In the genomic region with DNA sequence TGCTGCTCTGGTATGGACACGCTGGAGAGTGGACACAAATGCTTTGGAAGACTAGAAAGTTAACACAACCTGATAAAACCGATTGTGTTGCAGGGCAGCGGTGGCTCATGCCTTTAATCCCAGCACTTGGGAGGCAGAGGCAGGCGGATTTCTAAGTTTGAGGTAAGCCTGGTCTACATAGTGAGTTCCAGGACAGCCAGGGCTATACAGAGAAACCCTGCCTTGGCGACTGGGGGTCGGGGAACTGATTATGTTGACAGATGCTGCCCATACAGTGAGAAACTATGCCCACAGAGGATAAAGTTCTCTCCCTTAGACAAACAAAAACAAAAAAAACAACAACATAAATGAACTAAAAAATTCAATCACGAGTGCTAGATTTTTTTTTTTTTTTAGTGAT, we compare ENCODE assay signal across 8 mouse cellular contexts. TPM values are rescaled to one million over a fixed set of nuclear protein-coding genes. Genes with fewer than 3 reads are reported as not detected.
A peak's percentile ranks its signal among the peaks of the same experiment; 100 is the strongest.
DNase-seq lines count a peak whose midpoint lies in the region; ATAC-seq and TF ChIP-seq lines count a peak whose summit lies in the region.

No protein-coding gene starts in this region.

- no peaks in the 10 kb centered on the region for H3K27me3 ChIP-seq in heart, embryonic 16.5 days (ENCODE audit: control insufficient read depth, insufficient read depth, low read length)
- no peaks in the 10 kb centered on the region for H3K27me3 ChIP-seq in hindbrain, embryonic 13.5 days
- no peaks in the 10 kb centered on the region for H3K27me3 ChIP-seq in midbrain, embryonic 13.5 days

- H3K4me2 ChIP-seq in heart, embryonic 16.5 days (ENCODE audit: low read depth, low read length): peak overlapping the region; percentile 86
- peak overlapping the region; percentile 74 for H3K4me2 ChIP-seq in hindbrain, embryonic 13.5 days
- H3K4me2 ChIP-seq in midbrain, embryonic 13.5 days (replicated peaks): peak overlapping the region; percentile 82

- WGBS in heart, embryonic 16.5 days: 35% methylated on average over 7 of the region's 7 CpGs
- 44% methylated on average over 7 of the region's 7 CpGs for WGBS in hindbrain, embryonic 13.5 days
- 47% methylated on average over 7 of the region's 7 CpGs for WGBS in midbrain, embryonic 13.5 days

- H3K4me1 ChIP-seq in heart, embryonic 16.5 days (ENCODE audit: control insufficient read depth, insufficient read depth, low read length): peaks cover 20% of the 10 kb centered on the region
- peaks cover 3% of the 10 kb centered on the region for H3K4me1 ChIP-seq in cortical plate, adult 2 months (ENCODE audit: control insufficient read depth, insufficient read depth, low read length)
- H3K4me1 ChIP-seq in hindbrain, embryonic 13.5 days (replicated peaks): peaks cover 36% of the 10 kb centered on the region
- H3K4me1 ChIP-seq in midbrain, embryonic 13.5 days (replicated peaks): peaks cover 34% of the 10 kb centered on the region

- no peaks in the 10 kb centered on the region for H3K9me3 ChIP-seq in heart, embryonic 16.5 days (replicated peaks; ENCODE audit: control insufficient read depth, low read length)
- no peaks in the 10 kb centered on the region for H3K9me3 ChIP-seq in hindbrain, embryonic 13.5 days
- H3K9me3 ChIP-seq in midbrain, embryonic 13.5 days: no peaks in the 10 kb centered on the region

- TF ChIP-seq POLR2A in cortical plate, adult 2 months (IDR thresholded peaks at IDR 0.05; ENCODE audit: extremely low read depth, insufficient read depth, low read length): no peak

- peak overlapping the region; percentile 92 for H3K9ac ChIP-seq in heart, embryonic 16.5 days (ENCODE audit: low read length)
- peak overlapping the region; percentile 94 for H3K9ac ChIP-seq in hindbrain, embryonic 13.5 days
- peak overlapping the region; percentile 92 for H3K9ac ChIP-seq in midbrain, embryonic 13.5 days (replicated peaks)

- intact Hi-C loops in heart, postnatal 14 days (cut with DNase I): loop anchor here (2.0 kb wide), 1 partner anchor 98 kb away; no protein-coding TSS in a partner anchor

- H3K4me3 ChIP-seq in heart, embryonic 16.5 days (ENCODE audit: low read length): peak overlapping the region; percentile 78
- H3K4me3 ChIP-seq in cortical plate, adult 2 months (ENCODE audit: insufficient read depth, low read length): peak overlapping the region; percentile 85; the same call in 1 of the 2 replicates
- H3K4me3 ChIP-seq in hindbrain, embryonic 13.5 days: peak overlapping the region; percentile 83
- H3K4me3 ChIP-seq in midbrain, embryonic 13.5 days (replicated peaks): peak overlapping the region; percentile 89

- no peak for TF ChIP-seq CTCF in cortical plate, adult 2 months (IDR thresholded peaks at IDR 0.05; ENCODE audit: extremely low read depth, insufficient read depth, low read length)

- no peak for DNase-seq in heart, postnatal 14 days
- DNase-seq in layer of hippocampus, adult 8-10 months (ENCODE audit: low spot score in 2 of 2): no peak
- no peak for DNase-seq in thymus, adult 18-20 months

- ATAC-seq in heart, embryonic 16.5 days (replicated peaks; ENCODE audit: extremely low read depth, insufficient read depth, low FRiP score): no peak
- ATAC-seq in hindbrain, embryonic 13.5 days (ENCODE audit: low FRiP score): 0 out of 2 replicates have a peak, but pooled peaks have one; percentile 9
- peak; percentile 53 for ATAC-seq in midbrain, embryonic 13.5 days
- no peak for ATAC-seq in activated CD4-positive, CD25-positive, alpha-beta regulatory T cell, adult 4 months

- H3K36me3 ChIP-seq in heart, embryonic 16.5 days (ENCODE audit: control insufficient read depth, insufficient read depth): peaks cover 10% of the 10 kb centered on the region
- peaks cover 10% of the 10 kb centered on the region for H3K36me3 ChIP-seq in hindbrain, embryonic 13.5 days
- peaks cover 15% of the 10 kb centered on the region for H3K36me3 ChIP-seq in midbrain, embryonic 13.5 days

- H3K27ac ChIP-seq in heart, embryonic 16.5 days (ENCODE audit: low read length): no peak overlapping the region
- H3K27ac ChIP-seq in cortical plate, adult 2 months (ENCODE audit: insufficient read depth, low read length): no peak overlapping the region
- H3K27ac ChIP-seq in hindbrain, embryonic 13.5 days: peak overlapping the region; percentile 92
- peak overlapping the region; percentile 89 for H3K27ac ChIP-seq in midbrain, embryonic 13.5 days

RNA-seq across cellular contexts. Expression of a gene that starts 0.5 kb away (rescaled TPM):
- 26.4 TPM in 2 replicates for polyA plus RNA-seq in heart, embryonic 16.5 days (2015; fragmentation: Nextera tagmentation; extraction: Ambion mirVana)
- 1 to 10 TPM; 7.3 to 9.2 TPM for total RNA-seq in heart, postnatal 14 days (2021)
- polyA plus RNA-seq in cortical plate, adult 2 months (2012; rRNA removed): 12.6 and 12.7 TPM in 2 replicates
- polyA plus RNA-seq in hindbrain, embryonic 13.5 days (2015; fragmentation: Nextera tagmentation; extraction: Ambion mirVana): 37.8 and 39.6 TPM in 2 replicates
- 44.5 and 45.8 TPM in 2 replicates for polyA plus RNA-seq in midbrain, embryonic 13.5 days (2015; fragmentation: Nextera tagmentation; extraction: Ambion mirVana)
- 1 to 10 TPM; 8.5 to 9.7 TPM for polyA plus RNA-seq in activated CD4-positive, CD25-positive, alpha-beta regulatory T cell, adult 4 months (2017; shearing (Covaris generic))
- total RNA-seq in layer of hippocampus, adult 8-10 months (2022): 10 to 100 TPM; 13.4 to 16.5 (median 15.5) TPM

Comparison
In these comparisons a context has a peak if more than half of its experiments do, and no peak if none do; other contexts are left out.
1. ATAC-seq: peak in hindbrain, embryonic 13.5 days (single experiment) and midbrain, embryonic 13.5 days (single experiment); none in heart, embryonic 16.5 days (single experiment) and activated CD4-positive, CD25-positive, alpha-beta regulatory T cell, adult 4 months (single experiment).
2. H3K27ac ChIP-seq: peak in hindbrain, embryonic 13.5 days (single experiment) and midbrain, embryonic 13.5 days (single experiment); none in heart, embryonic 16.5 days (single experiment) and cortical plate, adult 2 months (single experiment).
3. Peak in every context shown above with its lines, with median percentiles within 50 percentile points of each other: H3K4me2 ChIP-seq, H3K4me3 ChIP-seq and H3K9ac ChIP-seq.